Mouse (Mus musculus): ENCODE data around the gene Meaf6.

- TF ChIP-seq CTCF (IDR thresholded peaks at IDR 0.05) (no peak), POLR2A (IDR thresholded peaks at IDR 0.05; ENCODE audit: insufficient read depth, low read depth, low read length) (no peak), EP300 (IDR thresholded peaks at IDR 0.05; ENCODE audit: insufficient read depth, low read depth, low read length) (no peak)
Observed at GRCm38 (mm10) chr4:125162701-125163100, 77.8 kb downstream of the Meaf6 start.

All from heart, adult 2 months (tissue).